Mouse (Mus musculus) heart, postnatal 10 days (tissue): ENCODE results near the gene Dab1. TPM values are rescaled to one million over a fixed set of nuclear protein-coding genes. Genes with fewer than 3 reads are reported as not detected.

ENCODE experiments used
- DNase-seq, 2 experiments: peaks; one replicate each; pipeline ENCODE4 v3.0.0; 2021
- intact Hi-C: fragments of 180-260 bp; cut with DNase I; formaldehyde crosslinking; loops from one replicate; pipeline ENCODE4 v1.15.1; 2025
- total RNA-seq, 2 experiments: library from RNA; stranded (reverse); gene quantifications; 2 replicates each; pipeline ENCODE4 v1.2.3; 2021

Dab1 gene
- total RNA-seq, 2 experiments from 2014 or later, result 0.40 to 0.43 TPM

- DNase-seq, result no peak
- intact Hi-C loops, result no loop called here
These were observed 592.6 kb downstream of the Dab1 start for GRCm38 (mm10) chr4:104211531-104212455.

GRCm38 (mm10) chr4:104214724-104215123 is 595.6 kb downstream of the Dab1 start:
- DNase-seq, result no peak
- intact Hi-C loops, result no loop called here

DNA sequence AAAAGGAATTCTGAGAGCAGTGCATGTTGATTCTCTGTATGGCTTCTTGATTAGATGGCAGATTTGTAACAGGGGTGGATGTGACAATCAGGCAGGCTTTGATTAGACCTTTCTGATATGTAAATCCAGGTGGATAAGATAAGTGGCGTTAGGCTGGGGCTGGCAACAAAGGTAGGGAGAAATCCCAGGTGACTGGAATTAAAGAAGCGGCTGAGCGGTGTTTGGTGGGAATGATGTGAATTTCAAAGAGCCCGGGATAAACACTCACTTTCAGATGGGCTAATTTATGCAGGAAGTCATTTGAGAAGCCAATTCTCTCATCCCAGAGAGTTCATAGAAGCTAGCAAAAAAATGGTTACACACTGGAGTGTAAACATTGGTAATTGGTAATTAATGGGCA is 598.2 kb downstream of the Dab1 start:
- intact Hi-C loops, result no loop called here
- no peak for DNase-seq

DNA sequence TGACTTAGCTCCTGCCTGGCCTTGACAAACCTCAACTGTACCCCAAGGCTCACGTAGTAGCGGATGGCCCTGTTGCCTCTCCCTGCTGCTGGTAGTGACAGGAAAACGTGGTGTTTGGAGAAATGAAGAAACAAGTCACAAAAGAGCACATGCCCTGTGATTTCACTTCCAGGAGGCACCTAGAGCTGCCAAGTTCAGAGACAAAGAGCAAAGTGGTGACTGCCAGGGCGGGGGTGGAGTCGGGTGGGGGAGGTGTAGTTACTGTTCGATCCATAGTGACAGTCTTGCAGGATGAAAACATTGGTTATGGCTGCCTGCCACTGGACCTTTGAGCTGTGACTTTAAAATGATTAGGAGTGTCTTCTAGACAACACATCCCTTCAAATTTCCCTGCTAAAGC is 599.6 kb downstream of the Dab1 start:
- peak in 1 of 2 experiments; percentile 5 for DNase-seq

DNA sequence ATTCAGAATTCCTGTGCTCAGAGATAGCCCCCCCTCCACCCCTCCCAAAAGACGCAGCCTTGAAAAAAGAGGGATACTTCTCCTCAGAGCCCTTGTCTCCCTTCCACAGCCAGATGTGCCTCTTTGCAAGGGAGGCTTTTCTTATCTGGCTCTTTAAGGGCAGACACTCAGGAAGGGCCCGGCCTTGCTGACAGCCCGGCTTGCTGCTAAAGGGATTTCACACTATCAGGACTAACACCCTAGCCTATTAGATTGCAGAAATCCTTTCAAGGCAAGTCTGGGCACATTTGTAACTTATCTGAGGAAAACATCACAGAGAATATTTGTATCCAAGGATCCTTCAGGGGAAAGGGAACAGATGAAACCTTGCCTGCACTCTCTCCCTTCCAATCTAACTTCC is 600.9 kb downstream of the Dab1 start:
- no peak for DNase-seq
- intact Hi-C loops, result no loop called here

More for the DNA sequence above, 599.6 kb downstream of the Dab1 start:
- intact Hi-C loops, result no loop called here

DNA sequence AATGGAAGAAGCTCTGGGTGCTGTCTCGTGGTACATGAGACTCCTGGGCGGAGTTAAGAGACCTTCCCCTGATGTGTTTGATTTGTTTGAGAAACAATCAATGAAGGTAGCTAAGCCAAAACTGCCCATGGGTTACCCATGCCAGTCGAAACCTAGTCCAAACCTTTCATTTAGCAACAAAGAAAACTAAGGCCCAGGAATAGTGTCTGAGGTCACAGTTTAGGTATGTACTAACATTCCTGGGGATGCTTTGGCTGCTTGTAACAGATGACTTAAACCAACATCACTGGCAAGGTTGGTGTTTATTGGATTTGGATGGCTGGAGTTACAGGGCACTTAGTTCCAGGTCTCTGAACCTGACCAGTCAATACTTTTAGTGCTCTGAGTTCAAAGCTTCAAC is 610.1 kb downstream of the Dab1 start:
- intact Hi-C loops, result no loop called here

DNA sequence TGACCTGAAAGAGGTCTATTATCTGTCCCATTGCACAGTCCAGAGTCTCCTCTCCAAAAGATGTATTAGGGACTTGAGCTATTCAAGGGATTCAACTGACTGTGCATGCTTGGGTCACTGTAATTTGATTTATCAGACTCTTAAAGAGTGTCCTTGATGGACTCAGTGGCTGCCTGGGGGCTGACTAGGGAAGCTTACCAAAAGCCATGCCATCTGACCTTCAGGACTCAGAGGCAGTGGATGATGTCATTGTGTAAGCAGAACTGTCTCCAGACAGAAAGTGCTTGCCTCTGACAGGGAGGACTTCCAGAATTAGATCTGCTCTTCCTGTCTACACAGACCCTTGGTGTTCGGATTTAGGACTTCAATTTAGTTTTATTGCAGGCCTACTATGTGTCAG is 627.3 kb downstream of the Dab1 start:
- peak in 1 of 2 experiments; percentile 0 for DNase-seq
- intact Hi-C loops, result no loop called here

More for the DNA sequence above, 610.1 kb downstream of the Dab1 start:
- DNase-seq, result no peak

DNA sequence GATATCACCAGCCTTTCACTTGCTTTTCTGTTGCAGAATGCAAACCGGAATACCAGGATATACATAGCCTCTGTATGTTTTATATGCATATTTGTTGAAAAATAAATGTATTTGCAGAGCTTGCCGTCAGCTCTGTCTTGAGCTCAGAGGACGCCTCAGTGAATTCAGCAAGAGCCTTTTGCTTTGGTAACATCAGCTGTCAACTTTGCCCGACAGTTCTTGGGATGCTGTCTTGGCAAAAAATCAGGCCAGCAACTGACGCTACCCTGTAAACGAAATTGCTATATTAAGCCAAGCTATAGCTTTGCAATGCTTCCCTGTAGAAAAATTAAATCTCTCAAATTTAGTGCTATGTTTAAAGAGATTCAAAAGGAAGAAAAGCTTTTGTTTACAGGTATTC is 630.3 kb downstream of the Dab1 start:
- DNase-seq, result no peak
- intact Hi-C loops, result no loop called here

DNA sequence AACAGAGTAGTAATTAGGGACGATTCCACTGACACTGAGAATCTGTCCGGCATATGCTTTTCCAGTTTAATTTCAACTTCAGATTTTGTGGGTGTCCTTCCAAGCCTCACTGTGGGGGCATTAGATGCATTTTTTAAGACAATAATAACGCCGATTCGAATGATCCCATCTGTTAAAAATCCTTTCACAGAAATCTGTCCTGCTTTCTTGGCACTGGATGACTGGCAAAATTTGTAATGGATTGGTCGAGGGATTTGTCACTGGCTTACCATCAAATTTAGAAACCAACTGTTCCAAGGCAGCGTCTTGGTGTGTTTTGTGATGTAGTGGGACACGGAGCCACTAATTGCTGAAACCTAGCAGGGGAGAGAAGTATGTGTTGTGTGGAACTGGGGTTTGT is 638.6 kb downstream of the Dab1 start:
- intact Hi-C loops, result no loop called here
- DNase-seq, result no peak

- intact Hi-C loops, result no loop called here
- DNase-seq, result no peak
These were observed 650.4 kb downstream of the Dab1 start for GRCm38 (mm10) chr4:104269422-104270172.

- no peak for DNase-seq
- intact Hi-C loops, result no loop called here
These were observed 651.0 kb downstream of the Dab1 start for GRCm38 (mm10) chr4:104270173-104270557.

GRCm38 (mm10) chr4:104275260-104275659 is 656.1 kb downstream of the Dab1 start:
- DNase-seq, result no peak
- intact Hi-C loops, result no loop called here

GRCm38 (mm10) chr4:104276916-104277315 is 657.8 kb downstream of the Dab1 start:
- DNase-seq, result no peak
- intact Hi-C loops, result no loop called here

GRCm38 (mm10) chr4:104281518-104281917 is 662.4 kb downstream of the Dab1 start:
- DNase-seq, result no peak
- intact Hi-C loops, result no loop called here

DNA sequence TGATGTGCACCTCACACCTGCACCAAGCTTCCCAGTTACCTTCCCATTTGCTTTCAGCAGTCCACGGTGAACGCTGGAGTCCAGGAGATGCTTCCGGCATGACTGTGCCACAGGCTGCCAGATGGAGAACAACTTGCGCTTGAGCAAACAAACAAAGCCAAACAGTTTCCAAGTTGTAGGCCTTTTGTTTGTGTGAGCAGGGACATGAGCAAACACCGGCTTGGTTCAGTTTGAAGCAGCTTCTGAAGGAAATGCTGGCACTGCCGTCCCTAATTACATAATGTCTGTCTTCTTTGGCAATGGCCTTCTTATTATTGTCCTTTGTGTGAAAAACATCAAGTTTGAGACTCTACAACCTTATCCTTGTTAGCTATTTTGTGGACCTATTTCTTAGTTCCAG is 664.7 kb downstream of the Dab1 start:
- no peak for DNase-seq
- intact Hi-C loops, result no loop called here

DNA sequence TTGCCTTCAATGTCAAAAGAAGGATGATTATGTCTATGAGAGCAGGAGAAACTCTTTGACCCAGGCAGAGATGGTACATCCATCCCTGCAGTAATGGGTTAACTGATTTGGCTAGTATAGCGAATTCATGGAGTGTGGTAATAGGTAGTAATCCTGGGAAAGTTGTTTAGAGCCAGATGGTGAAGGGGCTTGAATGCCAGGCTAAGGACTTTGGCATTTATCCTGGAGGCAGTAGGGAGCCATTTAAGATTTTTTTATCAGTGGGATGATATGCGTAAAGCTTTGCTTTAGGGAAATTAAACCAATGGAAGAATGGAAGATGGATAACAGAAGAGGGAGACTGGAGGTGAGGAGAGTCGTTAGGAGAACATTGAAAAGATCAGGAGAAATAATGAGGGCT is 669.2 kb downstream of the Dab1 start:
- intact Hi-C loops, result no loop called here

GRCm38 (mm10) chr4:104301764-104302163 is 682.6 kb downstream of the Dab1 start:
- intact Hi-C loops, result no loop called here
- no peak for DNase-seq

More for the DNA sequence above, 669.2 kb downstream of the Dab1 start:
- DNase-seq, result no peak

DNA sequence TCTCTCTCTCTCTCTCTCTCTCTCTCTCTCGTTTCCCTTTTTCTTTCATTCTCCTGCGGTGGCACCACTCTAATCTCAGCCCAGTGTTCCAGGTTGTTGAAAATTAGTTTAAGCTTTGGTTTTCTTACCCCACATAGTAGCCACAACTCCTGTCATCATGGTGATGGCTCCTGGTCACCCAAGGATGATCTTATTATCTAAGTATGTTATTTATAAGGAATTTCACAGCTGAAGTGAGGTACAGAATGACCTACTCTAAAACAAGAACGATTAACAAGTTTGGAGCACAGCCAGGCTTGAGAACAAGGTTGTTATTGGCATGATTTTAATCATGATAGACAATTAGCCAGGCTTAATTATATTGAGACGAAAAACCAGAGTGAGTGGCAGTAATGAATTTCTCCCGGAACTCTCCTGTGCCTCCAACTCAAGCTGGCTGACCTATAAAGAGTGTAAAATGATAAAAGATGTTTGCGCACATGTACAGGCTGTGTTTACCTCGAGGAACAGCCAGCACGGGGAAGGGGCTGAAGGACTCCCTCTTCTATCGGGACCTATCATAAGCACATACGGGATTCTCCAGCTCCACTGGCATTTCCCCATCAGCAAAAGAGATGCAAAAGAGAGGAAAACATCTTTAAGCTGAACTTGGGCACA is 684.0 kb downstream of the Dab1 start:
- intact Hi-C loops, result no loop called here
- DNase-seq, result no peak

GRCm38 (mm10) chr4:104307781-104308180 is 688.6 kb downstream of the Dab1 start:
- intact Hi-C loops, result no loop called here
- no peak for DNase-seq

DNA sequence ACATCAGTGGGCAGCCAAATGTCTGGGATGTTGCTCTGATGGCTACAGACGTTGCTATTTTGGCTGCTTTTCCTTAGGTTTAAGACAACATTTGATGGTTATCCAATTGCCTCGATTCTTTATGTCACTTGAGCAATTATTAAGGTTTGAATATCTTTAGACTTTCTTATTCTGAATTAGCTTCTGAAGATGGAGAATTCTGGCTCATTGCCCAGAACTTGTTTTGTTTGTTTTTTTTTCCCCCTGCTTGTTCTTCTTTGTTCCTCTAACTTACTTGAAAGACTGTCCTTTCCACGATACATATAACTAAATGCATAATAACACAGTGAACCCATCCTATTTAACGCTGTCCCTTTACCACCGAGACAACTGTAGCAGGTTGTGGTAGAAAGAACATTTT is 707.1 kb downstream of the Dab1 start:
- intact Hi-C loops, result no loop called here
- no peak for DNase-seq

- intact Hi-C loops, result no loop called here
- no peak for DNase-seq
These were observed 712.7 kb downstream of the Dab1 start for GRCm38 (mm10) chr4:104331896-104332295.
